Mouse (Mus musculus) ovary, adult 10 weeks (tissue): ENCODE measurements around the gene Fnip1. TPM values are rescaled to one million over a fixed set of nuclear protein-coding genes. Genes with fewer than 3 reads are reported as not detected.

Experiments
- polyA plus RNA-seq: library from polyadenylated mRNA; stranded (reverse); fragments of 350-450 nt; fragmentation: Illumina TruSeq; extraction: RNeasy Lipid Tissue Mini Kit (QIAGEN cat#74804); gene quantifications from one replicate; pipeline ENCODE4 v1.2.3, GENCODE M21; 2014

Fnip1 gene
- polyA plus RNA-seq: 69.8 TPM

DNA sequence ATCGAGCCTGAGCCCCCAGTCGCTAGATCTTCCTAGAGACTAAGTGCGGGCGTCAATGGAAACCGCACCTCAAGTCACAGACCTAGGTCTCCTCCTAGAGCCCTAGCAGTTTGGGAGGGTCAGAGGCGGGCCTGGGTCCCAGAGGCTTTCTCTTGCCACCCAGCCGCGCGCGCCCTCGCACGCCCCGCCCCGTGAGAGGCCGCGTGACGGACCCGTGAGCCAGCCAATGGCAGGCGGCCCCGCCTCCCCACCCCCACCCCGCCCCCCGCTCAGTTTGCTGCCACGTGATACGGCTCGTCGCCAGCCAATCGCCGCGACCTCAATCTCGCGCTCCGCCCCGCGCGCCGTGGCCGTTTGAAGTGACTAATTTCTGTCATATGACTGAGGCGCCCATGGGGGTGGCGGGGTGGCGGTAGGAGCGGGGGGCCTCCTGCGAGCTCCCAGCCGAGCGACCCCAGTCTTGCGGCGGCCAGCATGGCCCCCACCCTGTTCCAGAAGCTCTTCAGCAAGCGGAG is at the start of gene Fnip1:
Gene Fnip1, plus strand, starts transcription at position 377 of the 515 bp plus-strand sequence.

DNA sequence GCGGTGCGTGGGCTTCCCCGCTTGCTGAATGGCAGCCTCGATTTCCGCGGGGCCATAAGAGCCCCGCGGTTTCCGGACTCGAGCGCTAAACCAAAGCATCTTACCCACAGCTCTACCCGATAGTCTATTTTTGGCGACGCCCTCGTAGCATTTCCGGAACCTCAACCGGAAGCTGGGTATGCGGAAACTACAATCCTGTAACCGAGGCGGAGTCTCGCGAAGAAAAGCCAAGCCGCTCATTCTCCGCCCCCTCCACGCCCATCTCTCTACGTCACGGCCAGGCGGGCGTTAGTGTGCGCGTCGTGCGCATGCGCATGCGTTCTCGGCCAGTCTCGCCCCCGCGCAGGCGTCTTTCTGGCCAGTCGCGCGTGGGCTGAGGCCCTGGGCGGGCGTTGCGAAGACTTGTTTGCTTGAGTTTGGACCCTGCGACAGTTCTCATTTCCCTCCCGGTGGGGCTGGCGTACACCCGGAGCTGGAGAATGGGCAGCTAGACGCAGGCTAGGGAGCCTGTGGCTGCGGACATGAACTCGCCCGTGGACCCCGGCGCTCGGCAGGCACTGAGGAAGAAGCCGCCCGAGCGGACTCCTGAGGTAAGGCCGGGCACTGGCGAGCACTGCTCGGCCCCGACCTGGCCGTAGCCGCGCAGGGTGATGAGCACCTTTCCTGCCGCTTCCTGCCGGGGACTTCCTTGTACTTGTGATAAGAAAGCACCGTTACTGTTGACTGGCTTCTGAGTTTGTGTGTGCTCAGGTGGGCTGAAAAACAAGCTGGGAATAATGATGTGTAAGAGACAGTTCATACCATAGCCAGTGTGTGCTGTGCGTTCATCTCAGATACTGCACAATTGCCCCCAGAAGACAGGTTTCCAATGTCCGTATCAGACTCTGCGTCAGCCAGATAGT is 84.8 kb downstream of the Fnip1 start, which contains the start of gene Rapgef6:
Gene Rapgef6, plus strand, starts transcription at position 319 of the 902 bp plus-strand sequence.

Other genes starting within 250 kb of the Fnip1 start
- not detected for gene Csf2, start 188.5 kb upstream of the Fnip1 start, polyA plus RNA-seq
- not detected for gene Il3, start 170.9 kb upstream of the Fnip1 start, polyA plus RNA-seq
- 1.0 TPM for gene Acsl6, start 134.4 kb upstream of the Fnip1 start, polyA plus RNA-seq
- gene Meikin, start 67.5 kb upstream of the Fnip1 start, polyA plus RNA-seq: 0.54 TPM
- gene Rapgef6, start 84.6 kb downstream of the Fnip1 start, polyA plus RNA-seq: 54.7 TPM